Mouse (Mus musculus): ENCODE measurements around the gene Slc12a1.

DNA sequence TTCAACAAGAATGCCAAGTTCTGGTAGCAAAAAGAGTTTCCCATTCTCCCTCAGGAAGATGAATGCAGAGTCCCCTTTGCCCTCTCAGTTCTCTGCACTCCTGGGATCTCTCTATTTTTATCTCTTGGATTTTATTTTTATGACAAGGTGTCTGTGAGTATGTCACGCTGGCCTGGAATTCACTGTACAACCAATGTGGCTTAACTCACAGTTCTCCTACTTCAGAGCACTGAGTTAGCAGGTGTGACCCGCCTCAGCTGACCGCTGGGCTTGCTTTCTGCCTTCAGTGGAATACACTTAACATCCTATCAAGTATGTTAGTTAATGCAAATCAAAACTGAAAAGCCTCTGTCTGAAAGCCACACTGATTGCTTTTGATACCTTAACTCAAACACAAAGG is 67.0 kb downstream of the Slc12a1 start:
- TF ChIP-seq CTCF (IDR thresholded peaks at IDR 0.05; ENCODE audit: low read depth, low read length) (no peak), POLR2AphosphoS5 (IDR thresholded peaks at IDR 0.05; ENCODE audit: insufficient replicate concordance, low read depth, low read length) (no peak), GATA1 (IDR thresholded peaks at IDR 0.05; ENCODE audit: borderline replicate concordance, low read length) (no peak), TAL1 (conservative IDR thresholded peaks at IDR 0.05; ENCODE audit: low read depth, low read length) (no peak)

All from G1E (cell line).